Mouse (Mus musculus) frontal cortex, postnatal 14 days (tissue): ENCODE measurements around the gene Rxfp2.

Experiments used
- DNase-seq, 2 experiments: peaks; one replicate each; pipeline ENCODE4 v3.0.0; 2022; ENCODE audit warnings: low spot score in 2 of 2

The Rxfp2 gene

DNA sequence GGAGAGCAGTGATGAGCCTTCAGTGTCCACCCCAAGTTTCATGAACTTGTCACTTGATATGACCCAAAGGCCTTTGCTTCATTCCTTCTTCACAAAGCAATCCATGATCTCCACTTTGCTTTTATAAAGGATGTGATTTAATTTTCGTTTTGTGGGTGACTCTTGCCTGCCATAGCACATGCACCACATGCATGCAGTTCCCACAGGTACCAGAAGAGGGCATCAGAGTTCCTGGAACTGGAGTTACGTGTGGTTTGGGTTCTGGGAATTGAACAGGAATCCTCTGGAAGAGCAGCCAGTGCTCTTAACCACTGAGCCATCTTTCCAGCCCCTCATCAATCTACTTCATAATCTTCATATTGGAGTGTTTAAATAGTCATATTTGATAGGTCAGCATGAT, 26.1 kb downstream of the Rxfp2 start:
- no peak for DNase-seq

DNA sequence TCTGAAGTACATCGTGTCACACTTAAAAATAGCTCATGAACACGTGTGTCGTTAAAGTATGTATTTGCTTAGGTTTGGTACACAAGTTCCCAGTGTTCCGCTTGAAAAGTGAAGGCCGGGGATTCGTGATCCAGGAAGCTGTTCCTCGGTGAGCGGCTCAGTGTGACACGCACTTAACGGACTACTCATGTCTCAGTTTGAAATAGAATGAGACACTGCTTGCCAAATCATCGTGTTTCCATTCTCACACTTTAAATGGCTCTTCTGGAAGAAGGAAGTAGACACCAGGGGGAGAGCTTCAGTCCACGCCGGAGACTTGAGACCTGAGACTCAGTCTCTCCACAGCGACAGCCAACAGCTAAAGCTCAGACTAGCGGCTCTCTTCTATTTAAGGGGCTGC, 28.0 kb downstream of the Rxfp2 start:
- no peak for DNase-seq

DNA sequence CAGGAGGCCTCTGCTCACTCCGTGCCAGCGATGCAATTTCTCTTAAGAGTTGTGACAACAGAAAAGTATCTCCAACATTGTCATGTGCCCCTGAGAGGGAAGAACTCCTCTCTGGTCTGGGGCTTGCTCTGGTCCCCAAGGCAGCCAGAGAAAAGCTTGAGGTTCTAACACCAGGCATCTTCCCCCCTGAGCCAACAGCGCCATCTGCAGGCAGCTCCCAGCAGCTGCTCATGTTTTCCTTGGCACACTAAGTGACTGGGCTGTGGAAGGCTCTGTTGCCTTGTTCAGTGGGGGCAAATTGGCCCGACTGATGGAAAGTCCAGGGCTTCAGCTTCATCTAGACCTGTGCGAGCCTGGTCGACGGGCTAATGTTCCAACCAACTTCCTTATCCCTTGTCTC, 31.5 kb downstream of the Rxfp2 start:
- DNase-seq: no peak

DNA sequence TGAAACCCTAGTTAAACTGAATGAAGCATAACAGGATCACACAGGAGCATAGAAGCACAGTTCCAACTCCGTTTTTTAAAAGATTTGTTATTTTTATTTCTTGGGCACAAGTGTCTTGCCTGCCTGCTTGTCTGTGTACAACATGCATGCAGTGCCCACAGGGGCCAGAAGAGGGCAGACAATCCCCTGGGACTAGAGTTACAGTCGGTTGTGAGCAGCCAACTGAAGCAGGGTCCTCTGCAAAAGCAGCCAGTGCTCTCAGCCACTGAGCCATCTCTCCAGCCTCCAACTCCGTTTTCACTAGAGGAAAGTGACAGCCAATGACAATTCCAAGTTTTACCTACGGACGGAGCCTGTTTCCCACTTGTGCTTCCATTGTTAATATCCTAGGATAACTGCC, 33.4 kb downstream of the Rxfp2 start:
- DNase-seq: peak in 1 of 2 experiments; percentile 31

DNA sequence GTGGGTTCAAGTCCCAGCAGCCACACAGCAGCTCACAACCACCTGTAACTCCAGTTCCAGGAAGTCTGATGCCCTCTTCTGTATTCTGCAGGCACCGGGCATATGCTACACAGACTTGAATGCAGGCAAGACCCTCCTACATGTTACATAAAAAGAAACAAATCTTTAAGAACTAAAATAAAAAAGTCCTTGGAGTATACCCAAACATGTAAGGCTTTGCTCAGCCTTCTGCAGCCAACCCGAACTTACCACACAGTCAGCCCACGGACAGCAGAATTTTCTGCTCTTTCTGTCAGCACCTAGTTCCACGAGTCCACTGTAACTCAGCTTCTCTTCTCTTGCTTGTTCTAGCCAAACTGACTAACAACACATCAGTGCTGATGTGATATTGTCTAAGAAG, 34.8 kb downstream of the Rxfp2 start:
- DNase-seq: no peak

DNA sequence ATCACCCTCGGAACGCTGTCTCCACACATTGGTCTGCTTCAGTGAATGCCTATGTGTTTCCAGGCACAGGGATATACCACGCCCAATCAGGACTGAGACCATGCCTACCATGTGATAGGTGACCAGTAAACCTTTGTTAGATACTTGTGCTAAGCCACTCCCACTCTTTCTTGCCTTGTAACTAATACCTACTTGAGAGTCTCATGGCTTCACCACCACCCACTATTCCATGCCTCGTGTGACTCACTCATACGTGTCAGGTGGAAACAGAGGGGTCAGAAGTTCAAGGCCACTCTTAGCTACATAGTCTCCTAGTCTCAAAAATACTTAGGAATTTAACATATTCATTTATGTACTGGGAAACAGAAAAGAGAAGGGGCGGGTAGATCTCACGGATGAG, 35.5 kb downstream of the Rxfp2 start:
- DNase-seq: no peak

DNA sequence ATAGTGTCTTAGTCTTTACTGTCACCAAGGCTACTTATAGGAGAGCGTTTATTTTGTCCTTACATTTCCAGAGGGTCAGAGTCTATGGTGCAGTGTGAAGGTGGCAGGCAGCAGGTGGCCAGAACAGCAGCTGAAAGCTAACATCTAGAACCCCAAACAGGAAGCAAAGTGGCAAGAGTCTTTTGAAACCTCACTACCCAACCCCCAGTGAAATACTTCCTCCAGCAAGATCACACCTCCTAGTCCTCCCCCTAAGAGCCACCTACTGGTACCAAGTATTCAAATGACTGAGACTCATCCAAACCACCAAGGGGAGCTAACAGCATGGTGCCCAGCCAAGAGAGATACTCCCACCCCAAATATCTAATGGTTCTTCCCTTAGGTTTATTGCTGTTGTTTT, 36.8 kb downstream of the Rxfp2 start:
- no peak for DNase-seq

DNA sequence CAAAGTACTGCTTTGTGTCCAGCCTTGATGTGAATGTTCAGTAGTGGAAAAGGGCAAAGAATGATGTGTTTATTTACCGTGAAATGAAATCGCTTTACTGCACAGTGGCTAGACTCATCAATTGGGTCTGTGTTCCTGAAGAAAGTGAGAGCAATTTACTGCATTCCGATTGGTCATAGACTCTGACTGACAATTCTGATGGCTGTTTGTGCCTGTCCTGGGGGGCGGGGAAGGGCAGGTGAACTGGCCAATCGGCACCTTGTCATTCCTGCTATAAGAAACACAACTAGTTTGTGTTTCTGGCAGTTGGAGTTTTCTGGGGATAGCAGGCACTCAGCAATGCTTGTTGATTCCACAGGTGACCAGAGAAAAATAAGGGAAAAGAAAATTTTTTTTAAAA, 37.6 kb downstream of the Rxfp2 start:
- no peak for DNase-seq

DNA sequence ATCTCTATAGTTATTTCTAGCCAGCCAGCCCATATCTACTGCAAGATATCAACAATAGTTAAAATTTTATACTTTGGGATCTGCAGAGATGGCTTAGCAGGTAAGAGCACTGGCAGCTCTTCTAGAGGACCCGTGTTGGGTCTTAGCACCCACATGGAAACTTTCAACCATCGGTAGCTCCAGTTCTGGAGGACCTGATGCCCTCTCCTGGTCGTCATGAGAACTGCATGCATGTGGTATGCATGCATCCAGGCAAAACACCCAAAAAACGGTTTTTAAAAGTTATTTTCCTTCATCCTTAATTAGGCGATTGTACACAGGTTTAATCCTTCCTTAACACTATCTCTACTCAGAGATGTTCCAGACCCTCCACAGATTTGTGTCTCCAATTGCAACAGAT, 40.4 kb downstream of the Rxfp2 start:
- DNase-seq: no peak

DNA sequence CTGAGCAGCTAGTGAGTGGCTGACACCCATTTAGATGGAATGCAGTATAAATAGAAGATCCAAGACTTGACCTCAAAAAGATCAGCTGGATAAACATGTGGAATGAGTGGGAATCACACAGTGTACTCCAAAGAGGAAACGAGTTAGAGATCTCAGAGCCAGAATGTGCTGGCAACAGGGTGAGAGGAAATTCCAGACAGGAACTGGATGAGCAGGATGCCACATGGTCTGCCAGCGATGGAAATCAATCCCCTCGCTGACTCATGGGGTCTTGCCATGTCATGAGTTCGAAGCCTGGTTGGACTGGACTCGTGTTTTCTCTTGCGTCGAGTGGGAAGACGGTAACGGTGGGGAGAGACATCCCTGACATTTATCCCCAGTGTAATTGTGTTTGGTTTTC, 41.0 kb downstream of the Rxfp2 start:
- no peak for DNase-seq

DNA sequence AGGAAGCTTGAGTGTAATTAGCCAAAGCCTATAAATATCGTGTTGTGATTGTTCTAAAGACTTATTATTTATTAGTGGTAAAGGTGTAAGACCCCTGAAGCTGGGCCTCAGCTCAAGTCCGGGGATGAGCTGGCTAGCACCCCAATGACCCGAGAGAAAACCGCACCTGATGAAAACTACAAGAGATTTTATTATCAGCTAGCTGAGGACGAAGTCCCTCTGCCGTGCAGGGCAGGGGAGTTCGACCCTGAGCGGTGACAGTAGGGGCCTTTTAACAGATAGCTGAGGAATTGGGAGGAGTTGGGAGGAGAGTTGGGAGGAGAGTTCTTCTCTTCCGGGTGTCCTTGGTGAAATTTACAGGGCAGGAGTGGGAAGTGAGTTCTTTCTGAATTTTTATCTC, 42.6 kb downstream of the Rxfp2 start:
- no peak for DNase-seq

DNA sequence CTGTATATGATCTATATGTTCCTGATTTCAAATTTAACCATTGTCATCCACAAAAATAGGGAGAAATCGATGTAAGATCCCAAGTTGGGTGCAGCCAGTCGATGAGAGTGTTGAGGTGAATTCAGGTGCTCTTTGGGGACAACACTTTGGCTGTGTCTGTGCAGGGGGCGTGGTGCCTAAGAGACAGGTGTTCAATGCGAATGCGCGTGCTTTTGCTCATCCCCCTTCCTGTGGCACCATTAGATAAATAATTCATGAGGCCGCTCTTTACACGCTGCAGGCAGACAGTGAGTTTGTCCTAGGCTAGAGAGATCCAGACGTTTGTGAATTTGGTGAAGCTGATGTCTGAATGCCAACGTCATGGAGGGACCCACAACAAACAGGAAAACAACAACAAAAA, 45.8 kb downstream of the Rxfp2 start:
- DNase-seq: no peak

DNA sequence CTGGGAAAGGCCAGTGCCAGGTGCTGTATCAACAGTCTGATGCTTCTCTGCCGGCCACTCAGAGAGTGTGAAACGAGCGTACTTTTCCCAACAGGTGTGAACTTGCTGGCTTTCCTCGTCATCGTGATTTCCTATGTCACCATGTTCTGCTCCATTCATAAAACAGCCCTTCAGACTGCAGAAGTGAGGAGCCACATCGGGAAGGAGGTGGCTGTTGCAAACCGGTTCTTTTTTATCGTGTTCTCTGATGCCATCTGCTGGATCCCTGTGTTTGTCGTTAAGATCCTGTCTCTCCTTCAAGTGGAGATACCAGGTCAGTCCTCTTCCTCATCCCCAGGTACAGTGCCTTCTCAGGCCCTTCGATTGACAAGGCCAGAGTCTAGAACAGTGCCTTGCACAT, 51.6 kb downstream of the Rxfp2 start:
- DNase-seq: peak in 1 of 2 experiments; percentile 55

DNA sequence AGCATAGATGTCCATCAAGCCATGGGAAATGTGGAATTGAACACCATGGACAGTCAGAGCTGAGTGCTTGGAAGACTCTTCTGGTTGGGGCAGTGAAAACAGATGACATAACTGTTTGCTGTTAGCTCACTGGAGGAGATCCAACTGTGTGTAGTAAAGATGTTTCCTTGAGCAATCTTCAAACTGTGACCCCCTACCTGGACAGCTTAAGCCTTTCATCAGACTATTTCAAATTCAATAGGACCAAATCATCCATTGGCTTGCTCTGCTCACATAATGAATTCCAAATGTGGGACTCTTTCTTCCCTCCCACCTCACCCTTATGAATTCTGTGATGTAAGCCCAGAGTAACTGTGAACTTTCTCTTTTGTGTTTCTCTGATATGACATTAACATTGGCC, 53.3 kb downstream of the Rxfp2 start:
- DNase-seq: no peak

DNA sequence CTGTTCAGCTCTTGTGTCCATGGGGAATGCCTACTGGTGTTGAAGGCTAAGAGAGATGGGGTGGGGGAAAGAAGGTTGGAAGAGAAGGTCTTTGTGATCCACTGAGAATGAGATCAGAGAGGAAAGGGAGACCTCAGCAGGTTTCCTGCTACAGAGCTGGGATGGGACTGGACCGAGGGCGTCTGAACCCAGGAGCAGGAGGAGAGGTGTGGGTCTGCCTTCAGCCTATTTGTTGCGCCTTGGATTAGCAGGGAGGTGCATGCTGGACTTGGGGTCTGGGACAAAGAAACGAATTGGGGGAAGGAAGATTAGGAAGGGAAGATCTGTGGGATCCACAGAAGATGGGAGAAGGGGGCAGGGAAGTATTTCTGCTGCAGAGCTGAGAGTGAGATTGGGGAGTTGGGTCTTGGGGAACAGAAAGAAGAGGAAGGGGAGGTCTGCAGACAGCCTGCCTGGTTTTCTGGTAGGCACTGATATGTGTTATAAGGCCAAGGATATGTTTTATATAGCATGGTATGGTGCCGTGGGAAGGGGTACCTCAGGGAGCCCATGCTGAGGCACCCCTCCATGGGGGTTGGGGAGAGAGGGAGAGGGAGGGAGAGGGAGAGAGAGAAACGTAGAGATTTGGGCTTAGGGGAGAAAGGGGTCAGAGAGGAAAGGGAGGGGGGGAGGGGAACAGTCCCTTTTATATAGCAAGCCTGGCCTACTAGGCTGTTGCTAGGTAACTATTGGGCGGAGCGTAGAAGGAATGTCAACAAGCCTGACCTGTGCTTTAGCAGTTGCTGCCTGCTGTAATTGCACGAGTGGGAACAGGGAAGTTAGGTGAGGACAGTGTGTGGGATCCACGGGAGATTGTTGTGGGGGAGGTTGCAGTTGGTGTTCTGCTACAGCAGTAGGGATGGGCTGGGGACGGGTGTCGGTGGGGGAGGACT, 61.7 kb downstream of the Rxfp2 start:
- no peak for DNase-seq

DNA sequence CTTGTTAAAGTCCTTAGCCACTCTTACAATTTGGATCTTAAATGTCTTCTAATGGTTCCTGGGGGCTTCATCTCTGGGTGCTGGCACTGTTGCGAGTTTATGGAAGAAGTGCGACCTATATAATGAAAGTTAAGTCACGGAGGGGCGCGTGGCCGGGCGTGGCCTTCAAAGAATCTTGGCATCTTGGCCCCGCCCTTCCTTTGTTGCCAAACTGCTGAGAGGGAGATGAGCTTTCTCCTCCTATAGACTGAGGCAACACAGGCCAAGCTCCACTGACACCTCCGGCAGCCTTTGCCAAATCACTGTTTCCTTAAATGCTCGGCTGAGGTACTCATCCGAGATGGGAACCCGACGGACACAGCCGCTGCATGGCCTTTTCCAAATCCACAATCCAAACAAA, 64.2 kb downstream of the Rxfp2 start:
- no peak for DNase-seq

DNA sequence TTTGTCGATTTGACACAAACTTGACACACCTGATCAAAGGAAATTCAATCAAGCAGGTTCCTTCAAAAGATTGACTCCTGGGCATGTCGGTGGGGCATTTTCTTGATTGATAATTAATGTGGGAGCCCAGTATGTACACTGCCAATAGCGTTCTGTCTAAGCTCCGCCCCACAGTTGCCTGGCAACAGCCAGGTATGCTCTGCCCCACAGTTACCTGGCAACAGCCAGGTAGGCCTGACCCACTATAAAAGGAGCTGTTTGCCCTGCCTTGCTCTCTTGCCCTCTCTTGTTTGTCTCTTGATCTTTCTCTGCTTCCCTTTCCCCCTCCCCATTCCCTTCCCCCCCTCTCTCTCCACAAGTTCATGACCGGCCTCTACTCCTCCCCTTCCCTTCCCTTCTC, 64.7 kb downstream of the Rxfp2 start:
- no peak for DNase-seq

DNA sequence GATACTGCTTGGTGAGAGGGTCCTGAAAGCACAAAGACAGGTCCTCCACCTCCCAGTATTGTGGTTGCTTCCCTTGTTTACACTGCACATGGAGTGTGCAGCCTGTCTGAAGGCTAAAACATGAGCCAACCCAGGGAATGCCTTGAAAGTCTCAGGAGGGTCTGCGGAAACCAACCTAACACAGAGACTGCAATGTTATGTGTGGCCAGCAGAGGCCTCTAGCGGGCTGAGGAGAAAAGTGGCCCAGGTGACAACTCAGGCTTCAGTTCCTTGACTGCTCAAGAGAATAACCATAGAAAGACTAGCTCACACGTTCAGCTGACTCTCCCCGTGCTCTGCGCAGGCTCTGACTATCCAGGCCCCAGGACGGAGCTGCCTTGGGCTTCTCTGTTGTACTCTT, 79.1 kb downstream of the Rxfp2 start:
- peak; percentile 40 to 46 for DNase-seq

DNA sequence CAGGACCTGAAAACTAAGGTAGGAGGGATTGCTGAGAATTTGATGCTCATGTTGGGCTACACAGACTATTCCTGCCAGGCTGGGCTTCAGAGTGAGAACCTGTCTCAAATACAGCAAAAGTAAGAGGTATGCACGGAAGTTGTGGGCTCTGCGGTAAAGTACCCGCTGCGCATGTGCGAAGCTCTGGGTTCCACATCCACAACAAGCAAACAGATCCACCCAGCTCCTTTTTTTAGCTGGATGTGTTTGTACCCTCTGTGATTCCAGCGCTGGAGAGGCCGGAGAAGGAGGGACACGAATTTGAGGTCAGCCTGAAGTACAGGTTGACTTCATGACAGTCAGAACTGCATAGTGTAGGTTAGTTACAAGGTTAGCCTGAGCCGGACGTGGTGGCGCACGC, 80.3 kb downstream of the Rxfp2 start:
- no peak for DNase-seq

DNA sequence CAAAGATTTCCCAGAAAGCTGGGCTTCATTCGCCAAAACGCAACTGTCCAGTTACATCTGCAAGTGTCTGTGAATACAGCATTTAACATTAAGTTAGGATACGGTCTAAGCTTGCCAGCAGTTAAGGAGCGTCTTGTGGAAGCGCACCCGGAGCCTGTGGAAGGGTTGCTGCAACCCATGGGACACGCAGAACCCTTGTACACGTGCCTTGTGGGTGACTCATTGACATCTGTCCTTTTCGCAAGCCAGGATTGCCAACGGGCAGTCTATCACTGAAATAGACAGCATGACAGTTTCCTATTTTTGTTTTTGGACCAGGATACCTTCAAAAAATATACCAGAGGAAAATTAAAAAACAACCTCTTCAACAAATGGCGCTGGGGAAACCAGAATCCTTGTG, 83.3 kb downstream of the Rxfp2 start:
- DNase-seq: no peak

DNA sequence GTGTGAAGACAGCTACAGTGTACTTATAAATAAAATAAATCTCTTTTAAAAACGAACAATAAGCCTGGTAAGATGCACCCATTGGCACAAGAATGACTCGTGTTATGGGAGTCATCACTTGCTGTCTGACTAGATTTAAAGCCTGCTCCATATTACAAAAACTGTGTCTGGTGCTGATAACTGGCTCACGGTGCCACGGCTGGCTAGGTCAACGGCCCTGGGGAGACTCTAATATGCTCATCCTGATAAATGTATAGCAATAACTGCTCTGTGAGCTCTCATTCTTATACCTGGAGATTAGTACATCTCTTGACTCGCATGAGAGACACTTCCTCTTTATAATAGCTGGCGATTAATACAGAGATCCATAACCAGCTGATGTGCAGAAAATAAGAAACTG, 87.9 kb downstream of the Rxfp2 start:
- no peak for DNase-seq

DNA sequence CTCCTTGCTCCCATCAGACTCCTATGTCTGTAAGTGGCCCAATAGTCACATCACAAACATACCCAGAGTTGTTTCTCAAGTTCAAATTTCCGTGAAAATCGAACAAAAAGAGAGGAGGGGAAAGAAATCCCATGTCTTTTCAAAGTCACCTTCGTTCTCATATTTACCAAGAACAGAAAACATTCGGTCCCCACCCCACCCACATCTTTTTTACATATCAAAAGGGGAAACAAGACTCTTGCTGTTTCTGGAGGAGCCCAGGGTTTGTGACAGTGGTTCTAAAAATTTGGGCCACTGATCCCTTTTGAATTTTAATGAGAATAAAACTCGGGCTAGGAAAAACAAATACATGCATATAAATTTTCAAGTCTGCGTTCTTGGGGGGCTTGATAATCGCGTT, 92.8 kb downstream of the Rxfp2 start:
- DNase-seq: no peak

DNA sequence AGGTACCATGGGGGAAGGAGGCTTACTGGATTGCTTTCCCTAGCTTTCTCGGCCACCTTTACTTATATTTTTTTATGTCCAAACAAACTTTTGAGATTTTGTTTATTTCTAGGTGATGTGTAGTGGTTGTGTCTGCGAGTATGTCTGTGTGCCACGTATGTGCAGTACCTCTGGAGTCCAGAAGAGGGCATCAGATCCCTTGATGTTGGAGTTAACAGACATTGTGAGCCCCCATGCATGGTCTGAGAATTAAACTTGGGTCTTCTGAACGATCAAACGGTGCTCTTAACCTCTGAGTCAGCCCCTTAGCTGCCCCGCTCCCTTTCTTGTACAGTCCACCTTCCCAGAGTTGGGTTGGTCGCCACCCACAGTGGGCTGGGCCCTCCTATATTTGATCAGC, 95.5 kb downstream of the Rxfp2 start:
- no peak for DNase-seq

DNA sequence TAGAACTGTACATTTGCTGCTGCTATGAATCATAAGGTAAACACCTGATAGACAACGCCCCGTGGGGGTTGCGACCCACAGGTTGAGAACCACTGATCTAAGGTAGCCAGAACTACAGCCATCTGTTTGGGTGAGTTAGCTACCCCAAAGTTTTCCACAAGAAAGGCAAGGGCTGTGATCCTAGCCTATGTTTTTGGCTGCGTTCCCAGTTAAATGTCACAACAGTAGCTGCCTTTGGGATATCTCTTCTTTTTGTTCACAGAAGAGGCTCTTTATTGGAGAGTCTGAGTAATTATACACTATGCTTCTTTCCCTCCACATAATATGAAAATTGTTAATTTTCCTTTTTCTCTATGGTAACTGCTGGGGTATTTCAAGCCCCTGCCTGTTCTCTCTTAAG, 96.3 kb downstream of the Rxfp2 start:
- DNase-seq: no peak
